Mouse (Mus musculus): Measurements from ENCODE around the gene Med27. TPM values are rescaled to one million over a fixed set of nuclear protein-coding genes. Genes with fewer than 3 reads are reported as not detected.

Med27 gene
- polyA plus RNA-seq, 1 experiment: 44.0 TPM

DNA sequence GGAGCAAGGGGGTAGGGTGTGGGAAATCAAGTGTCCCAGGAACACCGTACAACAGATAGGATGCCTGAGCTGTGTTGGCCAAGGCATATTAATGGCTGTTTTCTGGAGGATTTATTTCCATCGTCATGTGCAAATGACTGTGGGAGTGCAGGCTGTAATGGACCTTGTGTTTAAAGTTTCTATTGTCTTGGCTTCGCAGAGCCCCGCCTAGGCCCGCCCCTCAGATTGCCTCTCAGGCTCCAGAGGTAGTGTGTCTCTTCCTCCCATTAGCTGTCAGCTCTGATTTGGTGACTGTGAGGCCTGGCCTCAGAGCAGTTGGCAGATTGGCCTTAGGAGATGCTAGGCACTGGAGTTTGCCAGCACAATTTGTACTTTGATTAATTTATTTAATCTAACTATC lies 22.1 kb downstream of the Med27 start:
- no peak overlapping the region for H3K4me2 ChIP-seq (ENCODE audit: low read depth)
- H3K36me3 ChIP-seq (ENCODE audit: control insufficient read depth, insufficient read depth): no peaks in the 10 kb centered on the region
- H3K4me3 ChIP-seq: no peak overlapping the region
- H3K79me2 ChIP-seq (ENCODE audit: control insufficient read depth, insufficient read depth): peaks cover 5% of the 10 kb centered on the region
- TF ChIP-seq SRF (IDR thresholded peaks at IDR 0.05; ENCODE audit: control insufficient read depth, insufficient read length, low read depth) (no peak), MAX (IDR thresholded peaks at IDR 0.05; ENCODE audit: low read depth) (no peak), MYOG (IDR thresholded peaks at IDR 0.05; ENCODE audit: control insufficient read depth in 1 of 3, insufficient read depth in 1 of 3, insufficient read length in 2 of 3, low read depth in 2 of 3) (no peak), REST (IDR thresholded peaks at IDR 0.05; ENCODE audit: insufficient read depth, insufficient read length) (no peak), CEBPB (IDR thresholded peaks at IDR 0.05; ENCODE audit: insufficient read depth, poor library complexity, severe bottlenecking) (no peak), POLR2A (IDR thresholded peaks at IDR 0.05; ENCODE audit: insufficient read length, low read depth) (no peak), TCF3 (IDR thresholded peaks at IDR 0.05; ENCODE audit: insufficient read length, low read depth) (no peak), MYOD1 (IDR thresholded peaks at IDR 0.05; ENCODE audit: control insufficient read depth in 1 of 3, insufficient read length in 2 of 3, low read depth in 2 of 3) (no peak), E2F4 (IDR thresholded peaks at IDR 0.05; ENCODE audit: insufficient read depth) (no peak), TCF12 (IDR thresholded peaks at IDR 0.05; ENCODE audit: insufficient read depth, poor library complexity, severe bottlenecking) (no peak), USF1 (IDR thresholded peaks at IDR 0.05; ENCODE audit: low read depth) (no peak), POLR2AphosphoS2 (IDR thresholded peaks at IDR 0.05; ENCODE audit: insufficient read length, low read depth) (no peak)
- H3ac ChIP-seq (ENCODE audit: control insufficient read depth, insufficient read length): no peak overlapping the region
- no peaks in the 10 kb centered on the region for H3K27me3 ChIP-seq (ENCODE audit: control insufficient read depth, insufficient read depth, insufficient read length)

DNA sequence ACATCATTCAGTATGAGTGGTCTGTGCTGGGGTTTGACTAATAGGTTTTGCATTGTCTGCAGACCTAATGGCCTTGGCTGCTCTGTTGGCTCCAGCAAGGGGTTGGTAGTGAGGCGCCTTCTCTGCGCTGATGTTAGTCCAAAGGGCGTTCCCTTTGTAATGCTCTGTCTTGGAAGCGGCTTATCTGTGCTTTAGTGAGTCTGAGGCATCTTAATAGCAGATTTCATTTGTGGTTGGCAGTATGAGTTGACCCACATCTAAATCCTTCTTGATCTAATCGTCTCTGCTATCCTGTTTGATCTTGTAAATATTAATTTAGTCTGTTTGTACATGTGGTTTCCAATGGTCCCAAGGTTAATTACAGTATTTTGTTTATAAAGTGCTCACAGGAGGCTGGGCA lies 25.6 kb downstream of the Med27 start:
- no peaks in the 10 kb centered on the region for H3K27me3 ChIP-seq (ENCODE audit: control insufficient read depth, insufficient read depth, insufficient read length)
- no peak overlapping the region for H3K4me3 ChIP-seq
- H3K79me2 ChIP-seq (ENCODE audit: control insufficient read depth, insufficient read depth): peaks cover 5% of the 10 kb centered on the region
- H3K36me3 ChIP-seq (ENCODE audit: control insufficient read depth, insufficient read depth): no peaks in the 10 kb centered on the region
- TF ChIP-seq E2F4 (IDR thresholded peaks at IDR 0.05; ENCODE audit: insufficient read depth) (no peak), SRF (IDR thresholded peaks at IDR 0.05; ENCODE audit: control insufficient read depth, insufficient read length, low read depth) (no peak), TCF12 (IDR thresholded peaks at IDR 0.05; ENCODE audit: insufficient read depth, poor library complexity, severe bottlenecking) (no peak), CEBPB (IDR thresholded peaks at IDR 0.05; ENCODE audit: insufficient read depth, poor library complexity, severe bottlenecking) (no peak), POLR2AphosphoS2 (IDR thresholded peaks at IDR 0.05; ENCODE audit: insufficient read length, low read depth) (no peak), POLR2A (IDR thresholded peaks at IDR 0.05; ENCODE audit: insufficient read length, low read depth) (no peak), TCF3 (IDR thresholded peaks at IDR 0.05; ENCODE audit: insufficient read length, low read depth) (no peak), USF1 (IDR thresholded peaks at IDR 0.05; ENCODE audit: low read depth) (no peak), MYOD1 (IDR thresholded peaks at IDR 0.05; ENCODE audit: control insufficient read depth in 1 of 3, insufficient read length in 2 of 3, low read depth in 2 of 3) (no peak), MAX (IDR thresholded peaks at IDR 0.05; ENCODE audit: low read depth) (no peak), REST (IDR thresholded peaks at IDR 0.05; ENCODE audit: insufficient read depth, insufficient read length) (no peak), MYOG (IDR thresholded peaks at IDR 0.05; ENCODE audit: control insufficient read depth in 1 of 3, insufficient read depth in 1 of 3, insufficient read length in 2 of 3, low read depth in 2 of 3) (no peak)
- H3ac ChIP-seq (ENCODE audit: control insufficient read depth, insufficient read length): no peak overlapping the region
- no peak overlapping the region for H3K4me2 ChIP-seq (ENCODE audit: low read depth)

DNA sequence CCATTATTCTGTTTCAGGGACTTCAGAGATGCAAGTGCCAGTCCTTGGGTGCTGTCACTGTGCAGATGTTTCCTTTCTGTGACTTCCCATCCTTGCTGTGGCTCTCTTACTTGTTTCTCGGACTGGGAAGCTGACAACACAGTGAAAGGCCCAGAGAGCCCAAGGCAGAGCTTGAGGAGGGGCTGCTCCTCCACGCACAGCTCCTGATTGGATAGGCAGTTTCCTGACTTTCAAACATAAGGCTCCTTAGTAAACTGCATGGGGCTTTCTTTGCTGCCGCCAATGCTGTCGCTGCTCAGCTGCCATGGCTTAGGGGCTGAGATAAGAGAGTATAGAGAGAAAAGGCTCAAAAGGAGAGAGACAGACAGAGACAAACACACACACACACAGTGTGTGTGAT lies 35.1 kb downstream of the Med27 start:
- no peaks in the 10 kb centered on the region for H3K27me3 ChIP-seq (ENCODE audit: control insufficient read depth, insufficient read depth, insufficient read length)
- no peak for TF ChIP-seq REST (IDR thresholded peaks at IDR 0.05; ENCODE audit: insufficient read depth, insufficient read length)
- TF ChIP-seq CEBPB (IDR thresholded peaks at IDR 0.05; ENCODE audit: insufficient read depth, poor library complexity, severe bottlenecking): no peak
- no peak for TF ChIP-seq SRF (IDR thresholded peaks at IDR 0.05; ENCODE audit: control insufficient read depth, insufficient read length, low read depth)
- no peak for TF ChIP-seq POLR2A (IDR thresholded peaks at IDR 0.05; ENCODE audit: insufficient read length, low read depth)
- no peak overlapping the region for H3K4me2 ChIP-seq (ENCODE audit: low read depth)
- H3K4me3 ChIP-seq: no peak overlapping the region
- no peaks in the 10 kb centered on the region for H3K79me2 ChIP-seq (ENCODE audit: control insufficient read depth, insufficient read depth)
- no peaks in the 10 kb centered on the region for H3K36me3 ChIP-seq (ENCODE audit: control insufficient read depth, insufficient read depth)
- no peak overlapping the region for H3ac ChIP-seq (ENCODE audit: control insufficient read depth, insufficient read length)

DNA sequence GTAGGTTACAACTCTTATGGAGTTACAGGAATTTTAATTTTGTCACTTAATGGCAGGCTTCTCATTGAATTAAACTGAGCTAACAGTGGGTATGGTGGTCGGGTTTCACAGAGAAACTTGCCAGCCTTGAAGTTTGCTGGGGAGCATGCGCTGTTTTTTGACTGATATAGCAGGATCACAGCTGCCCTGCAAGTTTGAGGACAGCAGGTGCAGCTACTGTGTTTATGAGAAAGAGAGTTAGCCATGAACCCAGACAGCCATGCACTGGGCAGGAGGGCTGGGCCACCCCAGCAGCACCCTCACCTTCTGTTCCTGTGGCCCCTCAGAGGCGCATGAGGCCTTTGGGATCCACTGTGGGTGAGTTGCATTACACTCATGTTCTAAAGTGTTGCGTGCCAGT lies 36.0 kb downstream of the Med27 start:
- peak overlapping the region; percentile 48 for H3K4me2 ChIP-seq (ENCODE audit: low read depth)
- no peaks in the 10 kb centered on the region for H3K36me3 ChIP-seq (ENCODE audit: control insufficient read depth, insufficient read depth)
- TF ChIP-seq TCF3 (IDR thresholded peaks at IDR 0.05; ENCODE audit: insufficient read length, low read depth): no peak
- no peak for TF ChIP-seq MAX (IDR thresholded peaks at IDR 0.05; ENCODE audit: low read depth)
- TF ChIP-seq MYOD1 (IDR thresholded peaks at IDR 0.05; ENCODE audit: control insufficient read depth in 1 of 3, insufficient read length in 2 of 3, low read depth in 2 of 3): peak; percentile 22 to 77 (median 63)
- TF ChIP-seq CEBPB (IDR thresholded peaks at IDR 0.05; ENCODE audit: insufficient read depth, poor library complexity, severe bottlenecking): no peak
- TF ChIP-seq MYOG (IDR thresholded peaks at IDR 0.05; ENCODE audit: control insufficient read depth in 1 of 3, insufficient read depth in 1 of 3, insufficient read length in 2 of 3, low read depth in 2 of 3): peak; percentile 19 to 72 (median 48)
- H3K4me3 ChIP-seq: no peak overlapping the region
- H3K27me3 ChIP-seq (ENCODE audit: control insufficient read depth, insufficient read depth, insufficient read length): no peaks in the 10 kb centered on the region
- no peak overlapping the region for H3ac ChIP-seq (ENCODE audit: control insufficient read depth, insufficient read length)
- no peaks in the 10 kb centered on the region for H3K79me2 ChIP-seq (ENCODE audit: control insufficient read depth, insufficient read depth)

DNA sequence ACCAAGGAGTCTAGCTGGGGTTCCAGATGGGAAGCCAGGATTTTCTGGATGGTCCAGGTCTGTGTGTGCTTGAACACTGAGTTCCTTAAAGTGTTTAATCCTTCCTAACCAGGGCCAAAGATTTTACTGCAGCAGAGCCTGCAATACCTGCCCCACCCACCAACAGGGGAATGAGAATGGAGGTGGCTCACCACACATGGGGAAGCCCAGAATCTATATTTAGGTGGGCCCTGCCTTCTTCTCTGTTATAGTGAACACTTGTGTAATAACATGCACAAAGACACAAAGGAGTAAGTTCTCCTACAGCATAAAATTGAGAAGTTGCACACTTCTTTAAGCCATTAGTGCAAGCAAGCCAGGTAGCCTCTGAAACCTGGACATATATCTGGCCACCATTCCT lies 36.5 kb downstream of the Med27 start:
- Histone ChIP-seq H3K4me3 (no peak overlapping the region), H3K79me2 (ENCODE audit: control insufficient read depth, insufficient read depth) (no peaks in the 10 kb centered on the region), H3ac (ENCODE audit: control insufficient read depth, insufficient read length) (no peak overlapping the region), H3K36me3 (ENCODE audit: control insufficient read depth, insufficient read depth) (no peaks in the 10 kb centered on the region), H3K4me2 (ENCODE audit: low read depth) (peak overlapping the region; percentile 48), H3K27me3 (ENCODE audit: control insufficient read depth, insufficient read depth, insufficient read length) (no peaks in the 10 kb centered on the region)
- no peak for TF ChIP-seq E2F4 (IDR thresholded peaks at IDR 0.05; ENCODE audit: insufficient read depth)
- TF ChIP-seq REST (IDR thresholded peaks at IDR 0.05; ENCODE audit: insufficient read depth, insufficient read length): no peak
- no peak for TF ChIP-seq SRF (IDR thresholded peaks at IDR 0.05; ENCODE audit: control insufficient read depth, insufficient read length, low read depth)
- TF ChIP-seq USF1 (IDR thresholded peaks at IDR 0.05; ENCODE audit: low read depth): no peak
- no peak for TF ChIP-seq POLR2A (IDR thresholded peaks at IDR 0.05; ENCODE audit: insufficient read length, low read depth)
- TF ChIP-seq MYOD1 (IDR thresholded peaks at IDR 0.05; ENCODE audit: control insufficient read depth in 1 of 3, insufficient read length in 2 of 3, low read depth in 2 of 3): no peak
- no peak for TF ChIP-seq TCF3 (IDR thresholded peaks at IDR 0.05; ENCODE audit: insufficient read length, low read depth)
- no peak for TF ChIP-seq TCF12 (IDR thresholded peaks at IDR 0.05; ENCODE audit: insufficient read depth, poor library complexity, severe bottlenecking)

Measured in myocyte (in vitro differentiated cells).